Mouse (Mus musculus) liver, embryonic 14 days (tissue): ENCODE results near the gene Gm21173. TPM values are rescaled to one million over a fixed set of nuclear protein-coding genes. Genes with fewer than 3 reads are reported as not detected.

Experiments
- polyA plus RNA-seq: library from polyadenylated mRNA; depleted of rRNA; stranded (reverse); fragments of >200 nt; gene quantifications from 2 replicates; pipeline ENCODE4 v1.2.3, GENCODE M21; 2012; rRNA removed

Gene Gm21173
- not detected in 2 replicates for polyA plus RNA-seq

GRCm38 (mm10) chrY:76761300-76761699 lies at the start of gene Gm21173:
Gm21173 (plus strand) TSS chrY:76761600.

